Mouse (Mus musculus) liver, embryonic 16.5 days (tissue): ENCODE measurements around the gene Sgsm2. TPM values are rescaled to one million over a fixed set of nuclear protein-coding genes. Genes with fewer than 3 reads are reported as not detected.

Source experiments
- ATAC-seq: fragments of 200-750 bp; cut with Nextera tagmentation; 2 replicates; pipeline ENCODE4 v1.8.0; 2017; ENCODE audit warnings: low read depth, mild to moderate bottlenecking, moderate number of reproducible peaks, moderate library complexity
- H3K27ac ChIP-seq: fragments of 300-500 bp; sonication (generic); 2 replicates; pipeline ENCODE4 v1.5.1; 2014; ENCODE audit warnings: mild to moderate bottlenecking, low read length
- H3K27me3 ChIP-seq: fragments of 300-500 bp; sonication (generic); 2 replicates; pipeline ENCODE4 v1.6.1; 2014; ENCODE audit warnings: low read depth, low read length, mixed read lengths; ENCODE audit not compliant: control insufficient read depth, insufficient read depth
- H3K36me3 ChIP-seq: fragments of 300-500 bp; sonication (generic); 2 replicates; pipeline ENCODE4 v1.6.1; 2014; ENCODE audit warnings: mild to moderate bottlenecking; ENCODE audit not compliant: control insufficient read depth, insufficient read depth
- H3K4me1 ChIP-seq: fragments of 300-500 bp; sonication (generic); 2 replicates; pipeline ENCODE4 v1.6.1; 2014; ENCODE audit warnings: low read depth, low read length, mixed read lengths; ENCODE audit not compliant: control insufficient read depth
- H3K4me2 ChIP-seq: fragments of 300-500 bp; sonication (generic); 2 replicates; pipeline ENCODE4 v1.6.1; 2014; ENCODE audit warnings: low read depth, low read length, mixed read lengths
- H3K4me3 ChIP-seq: fragments of 300-500 bp; sonication (generic); 2 replicates; pipeline ENCODE4 v1.5.1; 2014; ENCODE audit warnings: low read depth, mild to moderate bottlenecking, low read length
- H3K9ac ChIP-seq: fragments of 300-500 bp; sonication (generic); 2 replicates; pipeline ENCODE4 v1.6.1; 2014; ENCODE audit warnings: low read depth, low read length
- H3K9me3 ChIP-seq: fragments of 300-500 bp; sonication (generic); replicated peaks from 2 replicates; pipeline ENCODE4 v1.6.1; 2016; ENCODE audit warnings: low read length; ENCODE audit not compliant: control insufficient read depth
- WGBS: fragments of 180-500 bp; shearing (Covaris S2); extraction: QIAGEN DNeasy Blood & Tissue Kit; methylation state at CpG from one replicate; pipeline ENCODE4 v1.1.7; 2014; ENCODE audit not compliant: insufficient replicate concordance; 5-methylcytosine and 5-hydroxymethylcytosine counted together
- polyA plus RNA-seq: library from polyadenylated mRNA; unstranded; fragments of >200 nt; fragmentation: Nextera tagmentation; extraction: Ambion mirVana; gene quantifications from 2 replicates; pipeline ENCODE4 v1.2.1, GENCODE M21; 2015

Sgsm2 gene
- polyA plus RNA-seq, 1 experiment from 2014 or later, result 1.2 TPM

GRCm38 (mm10) chr11:74869603-74870002 lies 27.3 kb downstream of the Sgsm2 start:
- ATAC-seq, result no peak
- Histone ChIP-seq H3K4me1 (no peaks in the 10 kb centered on the region), H3K27me3 (no peaks in the 10 kb centered on the region), H3K9ac (no peak overlapping the region), H3K36me3 (no peaks in the 10 kb centered on the region), H3K4me3 (no peak overlapping the region), H3K9me3 (no peaks in the 10 kb centered on the region), H3K4me2 (no peak overlapping the region), H3K27ac (no peak overlapping the region)
- WGBS, result 73% methylated on average over 6 of the region's 6 CpGs

DNA sequence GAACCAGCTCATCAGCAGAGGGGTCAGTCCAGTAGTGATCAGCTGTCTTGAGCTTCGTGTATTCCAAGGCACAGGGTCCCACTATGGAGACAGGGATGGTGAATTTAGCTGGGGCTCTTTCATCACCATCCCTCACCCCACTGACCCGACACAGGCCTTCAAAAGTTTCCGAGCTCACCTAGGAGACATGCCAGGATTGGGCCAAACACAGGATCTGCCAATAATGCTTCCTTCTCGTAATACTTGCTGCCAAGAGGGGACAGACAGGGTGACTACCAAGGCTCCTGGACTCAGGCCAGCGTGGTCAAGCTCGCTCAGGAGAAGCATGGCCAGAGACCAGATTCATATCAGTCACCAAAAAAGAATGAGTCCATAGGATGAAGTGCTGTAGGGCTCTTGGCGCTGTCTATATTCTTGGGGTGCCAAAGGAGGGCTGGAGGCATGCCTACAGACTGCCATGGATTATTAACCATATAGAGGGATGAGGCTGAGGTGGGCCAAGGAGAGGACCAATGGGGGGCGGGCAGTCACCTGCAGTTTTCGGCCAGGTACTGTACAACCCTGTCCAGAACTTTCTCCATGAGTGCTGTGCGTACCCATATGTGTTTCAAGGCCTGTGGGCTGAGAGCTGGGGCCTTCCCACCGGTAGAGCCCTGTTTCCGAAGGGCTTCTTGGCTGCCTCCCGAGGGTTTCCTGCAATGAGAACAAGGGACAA lies 28.7 kb downstream of the Sgsm2 start:
- Histone ChIP-seq H3K9me3 (no peaks in the 10 kb centered on the region), H3K27me3 (no peaks in the 10 kb centered on the region), H3K4me2 (no peak overlapping the region), H3K4me3 (no peak overlapping the region), H3K4me1 (no peaks in the 10 kb centered on the region), H3K36me3 (no peaks in the 10 kb centered on the region), H3K27ac (no peak overlapping the region), H3K9ac (no peak overlapping the region)
- WGBS, result 74% methylated on average over 13 of the region's 13 CpGs
- ATAC-seq, result no peak

- Histone ChIP-seq H3K9ac (no peak overlapping the region), H3K27me3 (no peaks in the 10 kb centered on the region), H3K4me2 (no peak overlapping the region), H3K36me3 (no peaks in the 10 kb centered on the region), H3K4me3 (no peak overlapping the region), H3K27ac (no peak overlapping the region), H3K9me3 (no peaks in the 10 kb centered on the region), H3K4me1 (no peaks in the 10 kb centered on the region)
- 81% methylated on average over 2 of the region's 2 CpGs for WGBS
- no peak for ATAC-seq
Observed at GRCm38 (mm10) chr11:74867181-74867580, 29.7 kb downstream of the Sgsm2 start.

DNA sequence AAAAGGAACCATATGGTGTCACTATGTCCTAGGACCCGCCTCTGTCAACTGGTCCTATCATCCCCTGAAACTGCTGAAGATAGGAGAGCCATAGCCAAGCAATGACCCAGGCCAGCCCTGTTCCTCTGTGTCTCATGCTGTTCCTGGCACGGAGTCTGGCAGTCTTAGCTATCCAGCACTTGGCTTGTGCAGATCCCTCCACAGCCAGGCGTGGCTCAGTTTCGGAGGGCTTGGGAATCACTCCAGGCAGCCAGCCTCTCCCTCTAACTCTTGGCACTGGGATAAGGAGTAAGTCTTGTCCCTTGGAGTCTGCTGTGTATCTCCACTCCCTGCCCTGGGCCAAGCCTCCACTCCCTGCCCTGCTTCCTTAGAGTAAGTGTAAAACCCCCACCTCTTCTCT lies 30.2 kb downstream of the Sgsm2 start:
- Histone ChIP-seq H3K36me3 (no peaks in the 10 kb centered on the region), H3K9me3 (no peaks in the 10 kb centered on the region), H3K27me3 (no peaks in the 10 kb centered on the region), H3K4me2 (no peak overlapping the region), H3K4me3 (no peak overlapping the region), H3K4me1 (no peaks in the 10 kb centered on the region), H3K27ac (no peak overlapping the region), H3K9ac (no peak overlapping the region)
- no peak for ATAC-seq
- 74% methylated on average over 4 of the region's 4 CpGs for WGBS

DNA sequence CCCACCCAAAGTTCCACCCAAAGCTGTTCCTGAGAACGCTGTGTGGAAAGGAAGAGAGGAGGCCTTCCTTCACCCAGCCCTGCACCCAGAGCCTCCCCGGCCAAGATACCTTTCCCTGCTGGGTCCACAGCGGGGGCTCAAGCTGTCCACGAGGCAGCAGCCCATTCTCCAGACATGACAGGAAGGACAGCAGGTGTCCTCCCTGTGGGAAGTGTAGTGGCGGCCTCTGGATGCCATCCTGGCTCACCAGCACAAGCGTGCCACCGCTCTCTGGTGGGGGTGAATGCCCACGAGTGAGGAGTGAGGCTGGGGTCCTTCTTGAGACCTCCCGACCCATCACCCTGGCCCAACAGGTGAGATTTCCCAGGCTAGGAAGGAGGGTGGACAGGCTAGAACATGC lies 31.6 kb downstream of the Sgsm2 start:
- no peaks in the 10 kb centered on the region for H3K4me1 ChIP-seq
- no peak overlapping the region for H3K4me3 ChIP-seq
- no peak overlapping the region for H3K4me2 ChIP-seq
- no peak overlapping the region for H3K9ac ChIP-seq
- H3K36me3 ChIP-seq, result no peaks in the 10 kb centered on the region
- no peak for ATAC-seq
- H3K27ac ChIP-seq, result no peak overlapping the region
- 73% methylated on average over 9 of the region's 9 CpGs for WGBS
- no peaks in the 10 kb centered on the region for H3K9me3 ChIP-seq
- H3K27me3 ChIP-seq, result no peaks in the 10 kb centered on the region

GRCm38 (mm10) chr11:74864421-74864820 lies 32.4 kb downstream of the Sgsm2 start:
- H3K4me1 ChIP-seq, result no peaks in the 10 kb centered on the region
- no peaks in the 10 kb centered on the region for H3K9me3 ChIP-seq
- no peak overlapping the region for H3K4me2 ChIP-seq
- H3K9ac ChIP-seq, result no peak overlapping the region
- no peak overlapping the region for H3K4me3 ChIP-seq
- no peak for ATAC-seq
- H3K27ac ChIP-seq, result no peak overlapping the region
- 77% methylated on average over 9 of the region's 9 CpGs for WGBS
- H3K27me3 ChIP-seq, result no peaks in the 10 kb centered on the region
- H3K36me3 ChIP-seq, result no peaks in the 10 kb centered on the region

GRCm38 (mm10) chr11:74863471-74863870 lies 33.4 kb downstream of the Sgsm2 start:
- Histone ChIP-seq H3K4me2 (no peak overlapping the region), H3K4me3 (no peak overlapping the region), H3K4me1 (no peaks in the 10 kb centered on the region), H3K9ac (no peak overlapping the region), H3K27ac (no peak overlapping the region), H3K9me3 (no peaks in the 10 kb centered on the region), H3K36me3 (no peaks in the 10 kb centered on the region), H3K27me3 (no peaks in the 10 kb centered on the region)
- ATAC-seq, result no peak
- 31% methylated on average over 11 of the region's 11 CpGs for WGBS

GRCm38 (mm10) chr11:74862129-74862528 lies 34.7 kb downstream of the Sgsm2 start:
- 80% methylated on average over 5 of the region's 5 CpGs for WGBS
- Histone ChIP-seq H3K27ac (no peak overlapping the region), H3K27me3 (no peaks in the 10 kb centered on the region), H3K4me3 (no peak overlapping the region), H3K4me1 (no peaks in the 10 kb centered on the region), H3K36me3 (no peaks in the 10 kb centered on the region), H3K4me2 (no peak overlapping the region), H3K9ac (no peak overlapping the region), H3K9me3 (no peaks in the 10 kb centered on the region)
- ATAC-seq, result no peak

DNA sequence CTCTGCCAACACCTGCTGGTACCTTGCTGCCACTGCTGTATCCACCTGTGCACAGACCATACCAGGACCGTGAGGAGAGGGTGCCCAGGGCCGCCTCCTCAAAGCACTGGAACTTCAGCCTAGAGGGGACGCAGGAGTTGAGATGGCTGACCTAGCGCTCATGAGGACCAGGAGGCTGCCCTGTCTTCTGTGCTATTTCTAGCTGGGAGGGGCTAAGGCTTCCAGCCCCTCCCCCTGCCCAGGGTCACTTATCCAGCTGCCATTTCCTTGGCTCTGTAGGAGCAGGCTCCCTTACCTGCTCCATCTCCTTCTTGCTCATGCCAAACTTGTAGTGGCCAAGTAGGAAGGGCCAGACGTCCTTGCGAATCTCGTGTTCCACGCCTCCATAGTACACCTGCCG lies 39.1 kb downstream of the Sgsm2 start:
- no peaks in the 10 kb centered on the region for H3K4me1 ChIP-seq
- H3K27me3 ChIP-seq, result no peaks in the 10 kb centered on the region
- 81% methylated on average over 9 of the region's 9 CpGs for WGBS
- H3K9ac ChIP-seq, result no peak overlapping the region
- no peak overlapping the region for H3K27ac ChIP-seq
- H3K4me2 ChIP-seq, result no peak overlapping the region
- no peaks in the 10 kb centered on the region for H3K36me3 ChIP-seq
- no peak overlapping the region for H3K4me3 ChIP-seq
- no peak for ATAC-seq
- H3K9me3 ChIP-seq, result no peaks in the 10 kb centered on the region
